Mouse (Mus musculus): ENCODE results near the gene Xpnpep1. TPM values are rescaled to one million over a fixed set of nuclear protein-coding genes. Genes with fewer than 3 reads are reported as not detected.
A peak's percentile ranks its signal among the peaks of the same experiment; 100 is the strongest.

The Xpnpep1 gene
- total and polyA plus RNA-seq, 3 experiments, result 82.8 to 99.6 (median 96.0) TPM

GRCm38 (mm10) chr19:52992880-52993440 lies 47.1 kb downstream of the Xpnpep1 start:
- Histone ChIP-seq H3K79me2 (replicated peaks; ENCODE audit: control insufficient read depth, extremely low read depth, insufficient read depth, poor library complexity, severe bottlenecking) (no peaks in the 10 kb centered on the region), H3K27ac (ENCODE audit: insufficient read depth, low read depth) (no peak overlapping the region)
- peak; percentile 56 for DNase-seq (ENCODE audit: extremely low read depth)

GRCm38 (mm10) chr19:52991924-52992323 lies 48.1 kb downstream of the Xpnpep1 start:
- Histone ChIP-seq H3K36me3 (replicated peaks in 1 of 2; ENCODE audit: control insufficient read depth in 1 of 2, insufficient read depth in 1 of 2, low read length in 1 of 2) (peaks cover 50 to 61% of the 10 kb centered on the region in 2 experiments), H3K9me3 (replicated peaks; ENCODE audit: low read length) (peaks cover 2% of the 10 kb centered on the region), H3K79me2 (replicated peaks; ENCODE audit: control insufficient read depth, extremely low read depth, insufficient read depth, poor library complexity, severe bottlenecking) (no peaks in the 10 kb centered on the region), H3K4me2 (ENCODE audit: insufficient read depth, low read depth, poor library complexity, severe bottlenecking) (no peak overlapping the region), H3K27ac (ENCODE audit: insufficient read depth, low read depth) (no peak overlapping the region), H3K4me3 (replicated peaks in 1 of 3; ENCODE audit: low read depth in 2 of 3, low read length in 2 of 3, poor library complexity in 1 of 3) (no peak overlapping the region), H3K27me3 (replicated peaks) (no peaks in the 10 kb centered on the region), H3K4me1 (ENCODE audit: control insufficient read depth in 1 of 2, insufficient read depth in 2 of 2) (peaks cover 0 to 9% of the 10 kb centered on the region in 2 experiments; a peak in 2 of 4 replicates), H3K9ac (ENCODE audit: insufficient read depth, low read depth) (no peak overlapping the region)
- TF ChIP-seq JUN (IDR thresholded peaks at IDR 0.05; ENCODE audit: insufficient read depth, low read depth, low read length) (no peak), HCFC1 (IDR thresholded peaks at IDR 0.05; ENCODE audit: low read depth, low read length) (no peak), BHLHE40 (IDR thresholded peaks at IDR 0.05; ENCODE audit: low read depth, low read length) (no peak), MEF2A (IDR thresholded peaks at IDR 0.05; ENCODE audit: borderline replicate concordance, low read depth, low read length) (no peak), SMC3 (IDR thresholded peaks at IDR 0.05; ENCODE audit: low read depth, low read length) (no peak), ETS1 (conservative IDR thresholded peaks at IDR 0.05; ENCODE audit: low read depth, low read length) (no peak), POLR2AphosphoS2 (IDR thresholded peaks at IDR 0.05; ENCODE audit: low read depth, low read length) (no peak)
- dilution Hi-C loops (cut with MboI; ENCODE audit: extremely low pct_ligation_motif_present, extremely low pct_unique_long_range_greater_than_20kb, low sequenced_read_pairs), result no loop called here
- DNase-seq (ENCODE audit: extremely low read depth), result no peak
- in situ Hi-C loops (cut with MboI; ENCODE audit: low pct_ligation_motif_present, low pct_unique_long_range_greater_than_20kb, low sequenced_read_pairs), result no loop called here

More at GRCm38 (mm10) chr19:52992880-52993440, 47.1 kb downstream of the Xpnpep1 start:
- H3K9ac ChIP-seq (ENCODE audit: insufficient read depth, low read depth), result no peak overlapping the region
- no peak for TF ChIP-seq TBP (conservative IDR thresholded peaks at IDR 0.05; ENCODE audit: low read depth, low read length)
- peak; percentile 48 for TF ChIP-seq RAD21 (IDR thresholded peaks at IDR 0.05; ENCODE audit: low read depth, low read length)
- no peak for TF ChIP-seq ETS1 (conservative IDR thresholded peaks at IDR 0.05; ENCODE audit: low read depth, low read length)
- TF ChIP-seq CTCF (conservative IDR thresholded peaks at IDR 0.05 in 1 of 2, IDR thresholded peaks at IDR 0.05 in 1 of 2; ENCODE audit: low read depth in 2 of 2, low read length in 2 of 2), result peak in 1 of 2 experiments; percentile 51; a peak in 2 of 4 replicates
- no peak for TF ChIP-seq EP300 (IDR thresholded peaks at IDR 0.05; ENCODE audit: low read length)
- peaks cover 57 to 71% of the 10 kb centered on the region in 2 experiments for H3K36me3 ChIP-seq (replicated peaks in 1 of 2; ENCODE audit: control insufficient read depth in 1 of 2, insufficient read depth in 1 of 2, low read length in 1 of 2)
- H3K9me3 ChIP-seq (replicated peaks; ENCODE audit: low read length), result peaks cover 2% of the 10 kb centered on the region
- dilution Hi-C loops (cut with MboI; ENCODE audit: extremely low pct_ligation_motif_present, extremely low pct_unique_long_range_greater_than_20kb, low sequenced_read_pairs) (no loop called here), in situ Hi-C loops (cut with MboI; ENCODE audit: low pct_ligation_motif_present, low pct_unique_long_range_greater_than_20kb, low sequenced_read_pairs) (no loop called here)
- H3K4me2 ChIP-seq (ENCODE audit: insufficient read depth, low read depth, poor library complexity, severe bottlenecking), result no peak overlapping the region
- no peaks in the 10 kb centered on the region for H3K27me3 ChIP-seq (replicated peaks)
- H3K4me1 ChIP-seq (ENCODE audit: control insufficient read depth in 1 of 2, insufficient read depth in 2 of 2), result peaks cover 0 to 9% of the 10 kb centered on the region in 2 experiments; a peak in 2 of 4 replicates
- no peak overlapping the region for H3K4me3 ChIP-seq (replicated peaks in 1 of 3; ENCODE audit: low read depth in 2 of 3, low read length in 2 of 3, poor library complexity in 1 of 3)
